Mouse (Mus musculus): ENCODE results near the gene Mesp1. TPM values are rescaled to one million over a fixed set of nuclear protein-coding genes. Genes with fewer than 3 reads are reported as not detected.
"Not testable (repeated sequence)": the region's sequence is repeated elsewhere in the genome, so short reads cannot be mapped to it uniquely, and the experiment has no call there.

The Mesp1 gene
- polyA plus RNA-seq, 1 experiment from 2014 or later = not detected

- Histone ChIP-seq H3K4me3 (peak within 1 kb of the TSS; percentile 50), H3K27me3 (ENCODE audit: low read depth, poor library complexity, severe bottlenecking) (peaks cover 38% of the 10 kb centered on the region), H3K27ac (peak within 1 kb of the TSS; percentile 75), H3K4me1 (peaks cover 15% of the 10 kb centered on the region), H3K9me3 (replicated peaks) (no peaks in the 10 kb centered on the region), H3K36me3 (no peaks in the 10 kb centered on the region)
- 10% methylated on average over 71 of the region's 71 CpGs for WGBS
- peak; percentile 82 for DNase-seq (ENCODE audit: low spot score)
These were observed 17.3 kb upstream of the Mesp1 start, which contains the start of gene Mesp2 for GRCm38 (mm10) chr7:79810611-79811506. Mesp2 (plus strand) TSS chr7:79810727.

GRCm38 (mm10) chr7:79808561-79808960 is 15.0 kb upstream of the Mesp1 start:
- Histone ChIP-seq H3K9me3 (replicated peaks) (no peaks in the 10 kb centered on the region), H3K27me3 (ENCODE audit: low read depth, poor library complexity, severe bottlenecking) (peaks cover 38% of the 10 kb centered on the region), H3K4me1 (peaks cover 15% of the 10 kb centered on the region), H3K36me3 (no peaks in the 10 kb centered on the region), H3K4me3 (no peak overlapping the region), H3K27ac (no peak overlapping the region)
- 86% methylated on average over 7 of the region's 7 CpGs for WGBS
- DNase-seq (ENCODE audit: low spot score) = no peak

GRCm38 (mm10) chr7:79803887-79804286 is 10.3 kb upstream of the Mesp1 start:
- Histone ChIP-seq H3K36me3 (no peaks in the 10 kb centered on the region), H3K27ac (no peak overlapping the region), H3K27me3 (ENCODE audit: low read depth, poor library complexity, severe bottlenecking) (0 out of 2 replicates have a peak, but pooled peaks cover 6% of the 10 kb centered on the region), H3K4me3 (no peak overlapping the region), H3K4me1 (peaks cover 14% of the 10 kb centered on the region), H3K9me3 (replicated peaks) (no peaks in the 10 kb centered on the region)
- 93% methylated on average over 2 of the region's 2 CpGs for WGBS
- DNase-seq (ENCODE audit: low spot score) = no peak

GRCm38 (mm10) chr7:79802037-79802436 is 8.4 kb upstream of the Mesp1 start:
- H3K36me3 ChIP-seq = no peaks in the 10 kb centered on the region
- no peaks in the 10 kb centered on the region for H3K9me3 ChIP-seq (replicated peaks)
- WGBS = 46% methylated on average over 5 of the region's 5 CpGs
- no peak overlapping the region for H3K4me3 ChIP-seq
- peaks cover 25% of the 10 kb centered on the region for H3K4me1 ChIP-seq
- no peak overlapping the region for H3K27ac ChIP-seq
- H3K27me3 ChIP-seq (ENCODE audit: low read depth, poor library complexity, severe bottlenecking) = peaks cover 15% of the 10 kb centered on the region; the same call in 1 of the 2 replicates
- no peak for DNase-seq (ENCODE audit: low spot score)

- DNase-seq (ENCODE audit: low spot score) = no peak
- Histone ChIP-seq H3K27me3 (ENCODE audit: low read depth, poor library complexity, severe bottlenecking) (peaks cover 20% of the 10 kb centered on the region; the same call in 1 of the 2 replicates), H3K4me3 (no peak overlapping the region), H3K36me3 (no peaks in the 10 kb centered on the region), H3K27ac (no peak overlapping the region), H3K9me3 (replicated peaks) (no peaks in the 10 kb centered on the region), H3K4me1 (peaks cover 27% of the 10 kb centered on the region)
- WGBS = 75% methylated on average over 11 of the region's 11 CpGs
These were observed 7.8 kb upstream of the Mesp1 start for GRCm38 (mm10) chr7:79801391-79801790.

GRCm38 (mm10) chr7:79800336-79800735 is 6.7 kb upstream of the Mesp1 start:
- Histone ChIP-seq H3K4me1 (peaks cover 27% of the 10 kb centered on the region), H3K36me3 (no peaks in the 10 kb centered on the region), H3K27ac (no peak overlapping the region), H3K9me3 (replicated peaks) (no peaks in the 10 kb centered on the region), H3K27me3 (ENCODE audit: low read depth, poor library complexity, severe bottlenecking) (peaks cover 30% of the 10 kb centered on the region; the same call in 1 of the 2 replicates), H3K4me3 (no peak overlapping the region)
- WGBS = 86% methylated on average over 4 of the region's 4 CpGs
- no peak for DNase-seq (ENCODE audit: low spot score)

GRCm38 (mm10) chr7:79799506-79799905 is 5.9 kb upstream of the Mesp1 start:
- H3K27ac ChIP-seq = no peak overlapping the region
- no peaks in the 10 kb centered on the region for H3K36me3 ChIP-seq
- no peaks in the 10 kb centered on the region for H3K9me3 ChIP-seq (replicated peaks)
- DNase-seq (ENCODE audit: low spot score) = no peak
- 78% methylated on average over 6 of the region's 6 CpGs for WGBS
- peaks cover 27% of the 10 kb centered on the region for H3K4me1 ChIP-seq
- peaks cover 38% of the 10 kb centered on the region for H3K27me3 ChIP-seq (ENCODE audit: low read depth, poor library complexity, severe bottlenecking)
- no peak overlapping the region for H3K4me3 ChIP-seq

- Histone ChIP-seq H3K27ac (no peak overlapping the region), H3K9me3 (replicated peaks) (no peaks in the 10 kb centered on the region), H3K36me3 (no peaks in the 10 kb centered on the region), H3K4me1 (peaks cover 27% of the 10 kb centered on the region), H3K4me3 (no peak overlapping the region), H3K27me3 (ENCODE audit: low read depth, poor library complexity, severe bottlenecking) (peaks cover 43% of the 10 kb centered on the region)
- peak; percentile 90 for DNase-seq (ENCODE audit: low spot score)
- 2% methylated on average over 8 of the region's 8 CpGs for WGBS
These were observed 5.5 kb upstream of the Mesp1 start for GRCm38 (mm10) chr7:79799048-79799447.

GRCm38 (mm10) chr7:79798606-79799005 is 5.0 kb upstream of the Mesp1 start:
- H3K27me3 ChIP-seq (ENCODE audit: low read depth, poor library complexity, severe bottlenecking) = peaks cover 47% of the 10 kb centered on the region
- 17% methylated on average over 5 of the region's 5 CpGs for WGBS
- H3K27ac ChIP-seq = no peak overlapping the region
- H3K4me1 ChIP-seq = peaks cover 27% of the 10 kb centered on the region
- no peaks in the 10 kb centered on the region for H3K36me3 ChIP-seq
- no peak overlapping the region for H3K4me3 ChIP-seq
- no peaks in the 10 kb centered on the region for H3K9me3 ChIP-seq (replicated peaks)
- DNase-seq (ENCODE audit: low spot score) = no peak

- no peaks in the 10 kb centered on the region for H3K9me3 ChIP-seq (replicated peaks)
- no peaks in the 10 kb centered on the region for H3K36me3 ChIP-seq
- 1% methylated on average over 80 of the region's 80 CpGs for WGBS
- peaks cover 92% of the 10 kb centered on the region for H3K27me3 ChIP-seq (ENCODE audit: low read depth, poor library complexity, severe bottlenecking)
- H3K4me3 ChIP-seq = peak overlapping the region; percentile 53
- H3K4me1 ChIP-seq = peaks cover 34% of the 10 kb centered on the region
- DNase-seq (ENCODE audit: low spot score) = peak; percentile 68
- 0 out of 2 replicates have a peak overlapping the region, but pooled peaks have one; percentile 7 for H3K27ac ChIP-seq
These were observed 760 bp downstream of the Mesp1 start for GRCm38 (mm10) chr7:79792635-79793421.

GRCm38 (mm10) chr7:79789812-79790211 is 3.8 kb downstream of the Mesp1 start:
- H3K9me3 ChIP-seq (replicated peaks); H3K27ac ChIP-seq; H3K4me3 ChIP-seq; DNase-seq (ENCODE audit: low spot score); H3K36me3 ChIP-seq: not testable (repeated sequence)
- peaks cover 27% of the 10 kb centered on the region for H3K4me1 ChIP-seq
- peaks cover 81% of the 10 kb centered on the region for H3K27me3 ChIP-seq (ENCODE audit: low read depth, poor library complexity, severe bottlenecking)
- 15% methylated on average over 2 of the region's 2 CpGs for WGBS

GRCm38 (mm10) chr7:79786295-79786694 is 7.3 kb downstream of the Mesp1 start:
- Histone ChIP-seq H3K27ac (no peak overlapping the region), H3K36me3 (no peaks in the 10 kb centered on the region), H3K4me3 (no peak overlapping the region), H3K27me3 (ENCODE audit: low read depth, poor library complexity, severe bottlenecking) (peaks cover 46% of the 10 kb centered on the region), H3K9me3 (replicated peaks) (no peaks in the 10 kb centered on the region), H3K4me1 (peaks cover 17% of the 10 kb centered on the region)
- DNase-seq (ENCODE audit: low spot score) = peak; percentile 63
- 23% methylated on average over 6 of the region's 6 CpGs for WGBS

GRCm38 (mm10) chr7:79782516-79782855 is 11.1 kb downstream of the Mesp1 start:
- Histone ChIP-seq H3K4me1 (peaks cover 11% of the 10 kb centered on the region), H3K4me3 (no peak overlapping the region), H3K9me3 (replicated peaks) (no peaks in the 10 kb centered on the region), H3K27ac (no peak overlapping the region), H3K36me3 (no peaks in the 10 kb centered on the region), H3K27me3 (ENCODE audit: low read depth, poor library complexity, severe bottlenecking) (peaks cover 12% of the 10 kb centered on the region)
- DNase-seq (ENCODE audit: low spot score) = no peak
- WGBS = 85% methylated on average over 2 of the region's 2 CpGs

All from limb, embryonic 10.5 days (tissue).